Comparison of ENCODE assay signal across 10 mouse cellular contexts in genomic region chr3:96254683-96255355, GRCm38 (mm10). TPM values are rescaled to one million over a fixed set of nuclear protein-coding genes. Genes with fewer than 3 reads are reported as not detected.
DNase-seq lines count a peak whose midpoint lies in the region; ATAC-seq and TF ChIP-seq lines count a peak whose summit lies in the region.
"Had no signal": no experiment of that assay in that cellular context is flagged by ENCODE, and none has a peak within 500 bp of the region (broad histone marks: within the 10 kb centered on the region; RNA-seq: fewer than 3 reads in every experiment).

No protein-coding gene starts in this region.

- no peaks in the 10 kb centered on the region for H3K27me3 ChIP-seq in hindbrain, embryonic 11.5 days (ENCODE audit: control insufficient read depth, insufficient read depth, low read length)
- H3K27me3 ChIP-seq in hindbrain, embryonic 12.5 days, result no peaks in the 10 kb centered on the region
- no peaks in the 10 kb centered on the region for H3K27me3 ChIP-seq in MEL (ENCODE audit: control insufficient read depth in 1 of 2, insufficient read depth in 2 of 2, low read length in 2 of 2)
- H3K27me3 ChIP-seq in liver, embryonic 14.5 days (ENCODE audit: control insufficient read depth, insufficient read depth, low read length), result no peaks in the 10 kb centered on the region
- H3K27me3 ChIP-seq: embryonic facial prominence, embryonic 12.5 days had no signal

- no peak overlapping the region; the same call in 1 of the 2 replicates for H3K4me2 ChIP-seq in hindbrain, embryonic 11.5 days (replicated peaks; ENCODE audit: low read depth, low read length)
- no peak overlapping the region; the same call in 1 of the 2 replicates for H3K4me2 ChIP-seq in hindbrain, embryonic 12.5 days (replicated peaks)
- H3K4me2 ChIP-seq in liver, embryonic 14.5 days (ENCODE audit: low read depth), result peak overlapping the region; percentile 50
- H3K4me2 ChIP-seq: embryonic facial prominence, embryonic 12.5 days; lung, embryonic 15.5 days had no signal

- DNase-seq in hindbrain, embryonic 11.5 days (ENCODE audit: low spot score), result peak; percentile 39
- DNase-seq in MEL (ENCODE audit: low read depth, low spot score), result peak; percentile 97
- DNase-seq in embryo, embryonic 11 days, result peak; percentile 68
- DNase-seq in liver, embryonic 14.5 days (ENCODE audit: low read depth in 3 of 3, low spot score in 3 of 3), result peak; percentile 75 to 77 (median 76)
- no peak for DNase-seq in spleen, postnatal 14 days (ENCODE audit: low spot score in 2 of 2)
- DNase-seq in layer of hippocampus, adult 9-11 months, result no peak

- H3K9me3 ChIP-seq in hindbrain, embryonic 11.5 days (ENCODE audit: control insufficient read depth, low read length), result no peaks in the 10 kb centered on the region
- no peaks in the 10 kb centered on the region for H3K9me3 ChIP-seq in hindbrain, embryonic 12.5 days (replicated peaks)
- H3K9me3 ChIP-seq in MEL (replicated peaks; ENCODE audit: insufficient read depth, low read length), result no peaks in the 10 kb centered on the region
- no peaks in the 10 kb centered on the region for H3K9me3 ChIP-seq in liver, embryonic 14.5 days (ENCODE audit: control insufficient read depth, low read length)
- H3K9me3 ChIP-seq: embryonic facial prominence, embryonic 12.5 days; lung, embryonic 15.5 days had no signal

- no peaks in the 10 kb centered on the region for H3K36me3 ChIP-seq in hindbrain, embryonic 11.5 days (ENCODE audit: control insufficient read depth, insufficient read depth, low read length)
- H3K36me3 ChIP-seq in hindbrain, embryonic 12.5 days, result no peaks in the 10 kb centered on the region
- peaks cover 0 to 54% of the 10 kb centered on the region in 2 experiments; a peak in 2 of 4 replicates for H3K36me3 ChIP-seq in MEL (ENCODE audit: control insufficient read depth in 1 of 2, insufficient read depth in 2 of 2, low read length in 2 of 2)
- no peaks in the 10 kb centered on the region for H3K36me3 ChIP-seq in liver, embryonic 14.5 days (replicated peaks; ENCODE audit: control insufficient read depth, insufficient read depth, low read depth)
- H3K36me3 ChIP-seq: embryonic facial prominence, embryonic 12.5 days; lung, embryonic 15.5 days had no signal

- H3K27ac ChIP-seq in hindbrain, embryonic 11.5 days (ENCODE audit: low read depth, low read length), result no peak overlapping the region
- no peak overlapping the region for H3K27ac ChIP-seq in hindbrain, embryonic 12.5 days
- H3K27ac ChIP-seq in MEL (ENCODE audit: control insufficient read depth, low read depth, low read length), result peak overlapping the region; percentile 65
- peak overlapping the region; percentile 77 for H3K27ac ChIP-seq in liver, embryonic 14.5 days
- H3K27ac ChIP-seq: embryonic facial prominence, embryonic 12.5 days; lung, embryonic 15.5 days had no signal

- H3K79me2 ChIP-seq in MEL (ENCODE audit: control insufficient read depth, insufficient read depth, low read length, poor library complexity), result no peaks in the 10 kb centered on the region

- ATAC-seq in hindbrain, embryonic 11.5 days (ENCODE audit: low FRiP score), result no peak
- no peak for ATAC-seq in hindbrain, embryonic 12.5 days (ENCODE audit: low FRiP score)
- ATAC-seq in liver, embryonic 14.5 days (ENCODE audit: insufficient read depth), result peak; percentile 88
- ATAC-seq in inflammation-experienced regulatory T-cells, adult 6 months, result no peak

- no peak for TF ChIP-seq EP300 in MEL (IDR thresholded peaks at IDR 0.05; ENCODE audit: low read depth in 1 of 2, low read length in 2 of 2)
- peak; percentile 87 for TF ChIP-seq EP300 in liver, embryonic 14.5 days (IDR thresholded peaks at IDR 0.05; ENCODE audit: low read depth)

- H3K4me3 ChIP-seq in hindbrain, embryonic 11.5 days (ENCODE audit: low read depth, low read length), result no peak overlapping the region
- H3K4me3 ChIP-seq in hindbrain, embryonic 12.5 days, result no peak overlapping the region
- peak overlapping the region; percentile 24 to 38 for H3K4me3 ChIP-seq in MEL (ENCODE audit: control insufficient read depth in 1 of 2, insufficient read depth in 1 of 2, low read depth in 2 of 2, low read length in 2 of 2)
- no peak overlapping the region for H3K4me3 ChIP-seq in liver, embryonic 14.5 days (ENCODE audit: insufficient read depth in 1 of 2, low read depth in 2 of 2, low read length in 2 of 2)
- H3K4me3 ChIP-seq: embryonic facial prominence, embryonic 12.5 days; lung, embryonic 15.5 days had no signal

- no peak for TF ChIP-seq RAD21 in MEL (IDR thresholded peaks at IDR 0.05; ENCODE audit: low read depth, low read length)

- no peak overlapping the region for H3K9ac ChIP-seq in hindbrain, embryonic 11.5 days (ENCODE audit: low read depth, low read length)
- H3K9ac ChIP-seq in hindbrain, embryonic 12.5 days, result no peak overlapping the region
- peak overlapping the region; percentile 57 for H3K9ac ChIP-seq in MEL (ENCODE audit: control insufficient read depth, low read depth, low read length, poor library complexity, severe bottlenecking)
- peak overlapping the region; percentile 41 for H3K9ac ChIP-seq in liver, embryonic 14.5 days (replicated peaks)
- H3K9ac ChIP-seq: embryonic facial prominence, embryonic 12.5 days; lung, embryonic 15.5 days had no signal

- no peak for TF ChIP-seq CTCF in MEL (IDR thresholded peaks at IDR 0.05 in 2 of 3, conservative IDR thresholded peaks at IDR 0.05 in 1 of 3; ENCODE audit: control insufficient read depth in 1 of 3, insufficient read depth in 1 of 3, low read depth in 2 of 3, low read length in 3 of 3, poor library complexity in 1 of 3, severe bottlenecking in 1 of 3)
- no peak for TF ChIP-seq CTCF in liver, embryonic 14.5 days (IDR thresholded peaks at IDR 0.05; ENCODE audit: low read depth)

- 56% methylated on average over 10 of the region's 10 CpGs for WGBS in hindbrain, embryonic 11.5 days
- WGBS in hindbrain, embryonic 12.5 days, result 38% methylated on average over 10 of the region's 10 CpGs
- 19% methylated on average over 10 of the region's 10 CpGs for WGBS in liver, embryonic 14.5 days (ENCODE audit: insufficient replicate concordance)

- no peaks in the 10 kb centered on the region for H3K4me1 ChIP-seq in hindbrain, embryonic 11.5 days (replicated peaks; ENCODE audit: control insufficient read depth, insufficient read depth, low read length)
- H3K4me1 ChIP-seq in hindbrain, embryonic 12.5 days, result no peaks in the 10 kb centered on the region
- peaks cover 28 to 56% of the 10 kb centered on the region in 2 experiments for H3K4me1 ChIP-seq in MEL (ENCODE audit: control insufficient read depth in 1 of 2, insufficient read depth in 2 of 2, low read length in 2 of 2)
- H3K4me1 ChIP-seq in liver, embryonic 14.5 days (replicated peaks; ENCODE audit: control insufficient read depth in 2 of 2, insufficient read depth in 2 of 2, low read length in 1 of 2), result peaks cover 33 to 42% of the 10 kb centered on the region in 2 experiments
- H3K4me1 ChIP-seq: embryonic facial prominence, embryonic 12.5 days had no signal

- no peak for TF ChIP-seq POLR2A in MEL (IDR thresholded peaks at IDR 0.05; ENCODE audit: control insufficient read depth in 1 of 2, insufficient read depth in 1 of 2, low read depth in 1 of 2, low read length in 2 of 2, poor library complexity in 1 of 2)

RNA-seq across cellular contexts. Expression of gene Hist2h4, which starts 8.3 kb away (rescaled TPM):
- polyA plus RNA-seq in hindbrain, embryonic 11.5 days (2014; fragmentation: Nextera tagmentation; extraction: Ambion mirVana), result 4.2 and 5.8 TPM in 2 replicates
- polyA plus RNA-seq in hindbrain, embryonic 12.5 days (2016; fragmentation: Nextera tagmentation; extraction: Ambion mirVana), result 5.0 and 10.9 TPM in 2 replicates
- 195 and 290 TPM in 2 replicates for total RNA-seq in MEL (2012; rRNA removed)
- polyA plus RNA-seq in MEL (2012; ENCODE audit: insufficient read depth in 1 of 2, insufficient read length in 2 of 2, low read depth in 1 of 2, low replicate concordance in 2 of 2, missing spikeins in 1 of 2), result 1 to 10 TPM in 1 of 2 experiments, not detected in 1; 1.5 TPM
- polyA plus RNA-seq in liver, embryonic 14.5 days (2012; rRNA removed), result 12.2 and 16.3 TPM in 2 replicates
- polyA plus RNA-seq in liver, embryonic 14.5 days (2014; fragmentation: Nextera tagmentation; extraction: Ambion mirVana), result 15.1 TPM in 2 replicates
- polyA plus RNA-seq in inflammation-experienced regulatory T-cells, adult 6 months (2017; shearing (Covaris generic)), result 1 to 10 TPM; 1.3 to 7.4 (median 5.9) TPM

RNA-seq across cellular contexts. Expression of gene Hist2h3c1, which starts 8.3 kb away (rescaled TPM):
- 0.64 and 0.90 TPM in 2 replicates for polyA plus RNA-seq in hindbrain, embryonic 11.5 days (2014; fragmentation: Nextera tagmentation; extraction: Ambion mirVana)
- 0.71 and 0.91 TPM in 2 replicates for polyA plus RNA-seq in hindbrain, embryonic 12.5 days (2016; fragmentation: Nextera tagmentation; extraction: Ambion mirVana)
- 1.3 and 1.5 TPM in 2 replicates for total RNA-seq in MEL (2012; rRNA removed)
- polyA plus RNA-seq in MEL (2012; ENCODE audit: insufficient read depth in 1 of 2, insufficient read length in 2 of 2, low read depth in 1 of 2, low replicate concordance in 2 of 2, missing spikeins in 1 of 2), result not detected
- polyA plus RNA-seq in liver, embryonic 14.5 days (2012; rRNA removed), result 2.4 and 3.6 TPM in 2 replicates
- 2.6 and 5.7 TPM in 2 replicates for polyA plus RNA-seq in liver, embryonic 14.5 days (2014; fragmentation: Nextera tagmentation; extraction: Ambion mirVana)
- not detected for polyA plus RNA-seq in inflammation-experienced regulatory T-cells, adult 6 months (2017; shearing (Covaris generic))

RNA-seq across cellular contexts. Expression of gene Hist2h2aa1, which starts 9.5 kb away (rescaled TPM):
- polyA plus RNA-seq in hindbrain, embryonic 11.5 days (2014; fragmentation: Nextera tagmentation; extraction: Ambion mirVana), result 11.8 and 14.6 TPM in 2 replicates
- polyA plus RNA-seq in hindbrain, embryonic 12.5 days (2016; fragmentation: Nextera tagmentation; extraction: Ambion mirVana), result 16.0 and 22.0 TPM in 2 replicates
- total RNA-seq in MEL (2012; rRNA removed), result 3,456 and 4,103 TPM in 2 replicates
- polyA plus RNA-seq in MEL (2012; ENCODE audit: insufficient read depth in 1 of 2, insufficient read length in 2 of 2, low read depth in 1 of 2, low replicate concordance in 2 of 2, missing spikeins in 1 of 2), result 1 to 10 TPM in 1 of 2 experiments, not detected in 1; 1.5 TPM
- 45.7 and 46.3 TPM in 2 replicates for polyA plus RNA-seq in liver, embryonic 14.5 days (2012; rRNA removed)
- 32.0 TPM in 2 replicates for polyA plus RNA-seq in liver, embryonic 14.5 days (2014; fragmentation: Nextera tagmentation; extraction: Ambion mirVana)
- 10 to 100 TPM in 2 of 3 experiments, 1 to 10 TPM in 1; 9.6 to 22.0 (median 11.1) TPM for polyA plus RNA-seq in inflammation-experienced regulatory T-cells, adult 6 months (2017; shearing (Covaris generic))

RNA-seq across cellular contexts. Expression of gene Hist2h3b, which starts 13.6 kb away (rescaled TPM):
- 61.9 and 71.6 TPM in 2 replicates for polyA plus RNA-seq in hindbrain, embryonic 11.5 days (2014; fragmentation: Nextera tagmentation; extraction: Ambion mirVana)
- polyA plus RNA-seq in hindbrain, embryonic 12.5 days (2016; fragmentation: Nextera tagmentation; extraction: Ambion mirVana), result 39.7 and 58.2 TPM in 2 replicates
- 3,962 and 5,017 TPM in 2 replicates for total RNA-seq in MEL (2012; rRNA removed)
- 10 to 100 TPM in 1 of 2 experiments, not detected in 1; 71.7 TPM for polyA plus RNA-seq in MEL (2012; ENCODE audit: insufficient read depth in 1 of 2, insufficient read length in 2 of 2, low read depth in 1 of 2, low replicate concordance in 2 of 2, missing spikeins in 1 of 2)
- polyA plus RNA-seq in liver, embryonic 14.5 days (2012; rRNA removed), result 68.0 and 127 TPM in 2 replicates
- 91.2 and 100 TPM in 2 replicates for polyA plus RNA-seq in liver, embryonic 14.5 days (2014; fragmentation: Nextera tagmentation; extraction: Ambion mirVana)
- polyA plus RNA-seq in inflammation-experienced regulatory T-cells, adult 6 months (2017; shearing (Covaris generic)), result 10 to 100 TPM in 1 of 3 experiments, 1 to 10 TPM in 2; 4.8 to 44.5 (median 9.0) TPM

RNA-seq across cellular contexts. Expression of gene Hist2h2bb, which starts 14.7 kb away (rescaled TPM):
- polyA plus RNA-seq in hindbrain, embryonic 11.5 days (2014; fragmentation: Nextera tagmentation; extraction: Ambion mirVana), result 15.2 and 16.9 TPM in 2 replicates
- 8.6 and 14.4 TPM in 2 replicates for polyA plus RNA-seq in hindbrain, embryonic 12.5 days (2016; fragmentation: Nextera tagmentation; extraction: Ambion mirVana)
- 6,680 and 8,754 TPM in 2 replicates for total RNA-seq in MEL (2012; rRNA removed)
- polyA plus RNA-seq in MEL (2012; ENCODE audit: insufficient read depth in 1 of 2, insufficient read length in 2 of 2, low read depth in 1 of 2, low replicate concordance in 2 of 2, missing spikeins in 1 of 2), result 10 to 100 TPM in 1 of 2 experiments, not detected in 1; 11.2 TPM
- polyA plus RNA-seq in liver, embryonic 14.5 days (2012; rRNA removed), result 9.5 and 16.9 TPM in 2 replicates
- polyA plus RNA-seq in liver, embryonic 14.5 days (2014; fragmentation: Nextera tagmentation; extraction: Ambion mirVana), result 23.3 and 24.5 TPM in 2 replicates
- polyA plus RNA-seq in inflammation-experienced regulatory T-cells, adult 6 months (2017; shearing (Covaris generic)), result 10 to 100 TPM in 2 of 3 experiments, 1 to 10 TPM in 1; 5.7 to 28.2 (median 20.9) TPM

Comparison
In these comparisons a context has a peak if more than half of its experiments do, and no peak if none do; other contexts are left out.
1. DNase-seq: peak in hindbrain, embryonic 11.5 days (single experiment), MEL (single experiment), embryo, embryonic 11 days (single experiment) and liver, embryonic 14.5 days (3 of 3); none in spleen, postnatal 14 days (0 of 2) and layer of hippocampus, adult 9-11 months (single experiment).
2. H3K27ac ChIP-seq: peak in MEL (single experiment) and liver, embryonic 14.5 days (single experiment); none in hindbrain, embryonic 11.5 days (single experiment) and hindbrain, embryonic 12.5 days (single experiment).
3. H3K4me3 ChIP-seq: peak in MEL (2 of 2); none in hindbrain, embryonic 11.5 days (single experiment), hindbrain, embryonic 12.5 days (single experiment) and liver, embryonic 14.5 days (0 of 2).
4. H3K9ac ChIP-seq: peak in MEL (single experiment) and liver, embryonic 14.5 days (single experiment); none in hindbrain, embryonic 11.5 days (single experiment) and hindbrain, embryonic 12.5 days (single experiment).